Mouse (Mus musculus) frontal cortex, postnatal 25 days (tissue): ENCODE results near the gene Wdr41.

Experiments
- DNase-seq, 2 experiments: peaks; one replicate each; pipeline ENCODE4 v3.0.0; 2022; ENCODE audit warnings: low spot score in 2 of 2

Wdr41 gene

DNA sequence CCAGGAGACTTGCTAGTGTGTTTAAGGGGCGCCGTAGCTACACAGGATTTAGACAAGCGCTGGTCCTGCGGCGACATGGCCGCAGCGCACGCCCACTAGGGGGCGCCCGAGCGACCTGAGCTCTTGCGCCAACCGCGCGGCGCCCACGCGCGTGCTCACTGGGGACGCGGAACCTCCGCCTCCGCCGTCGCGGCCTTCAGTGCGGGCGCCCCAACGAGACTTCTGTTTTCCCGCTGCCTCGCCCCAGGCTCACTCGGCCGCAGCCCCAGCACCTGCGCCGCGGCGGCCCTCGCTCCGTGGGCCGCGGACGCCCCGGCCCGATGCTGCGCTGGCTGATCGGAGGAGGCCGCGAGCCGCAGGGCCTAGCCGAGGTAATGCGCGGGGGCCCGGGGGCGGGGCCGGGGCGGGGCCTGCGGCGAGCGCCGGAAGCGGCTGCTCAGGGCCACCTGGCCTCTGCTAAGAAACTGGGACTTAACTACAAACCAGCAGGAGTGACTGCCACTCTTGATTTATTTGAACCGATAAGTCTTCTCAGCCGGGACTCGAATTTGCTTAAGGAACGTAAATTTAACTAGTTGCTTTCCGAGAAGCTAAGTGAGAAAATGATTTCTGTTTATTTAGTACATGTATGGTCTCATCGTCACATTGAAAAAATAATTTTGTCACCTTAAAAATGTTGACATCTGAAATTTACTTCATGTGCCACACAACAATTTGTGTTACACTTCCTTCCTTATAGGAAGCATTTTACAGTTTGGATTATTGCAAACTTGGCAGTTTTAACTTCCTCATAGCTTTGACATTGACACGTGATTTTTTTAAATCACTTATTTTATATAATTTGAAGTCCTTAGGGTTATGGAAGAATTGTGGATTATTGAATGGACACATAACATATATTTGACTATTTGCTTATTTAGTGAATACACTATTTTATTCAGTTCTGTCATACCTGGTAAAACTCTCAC is at the start of gene Wdr41:
Wdr41 (plus strand) TSS at position 126 of the 968 bp plus-strand sequence.
- peak; percentile 87 for DNase-seq

DNA sequence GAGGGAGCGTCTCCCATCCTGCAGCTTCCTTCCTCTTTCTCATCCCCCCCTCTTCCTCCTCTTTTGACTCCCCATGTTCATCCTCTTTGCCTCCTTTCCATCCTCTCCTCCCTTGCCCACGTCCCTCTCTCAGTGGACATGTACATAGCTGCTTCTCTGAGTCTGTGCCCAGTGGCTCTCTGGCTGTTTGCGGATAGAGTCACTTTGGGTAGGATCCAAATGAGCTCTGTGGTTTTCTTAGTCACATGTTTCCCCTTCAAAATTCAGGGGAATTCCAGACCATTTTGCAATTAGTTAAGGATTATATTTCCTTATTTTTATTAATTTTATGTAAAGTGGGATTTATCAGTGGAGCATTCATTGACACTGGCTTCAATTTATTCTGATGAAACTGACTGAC is 48.1 kb upstream of the Wdr41 start:
- no peak for DNase-seq

DNA sequence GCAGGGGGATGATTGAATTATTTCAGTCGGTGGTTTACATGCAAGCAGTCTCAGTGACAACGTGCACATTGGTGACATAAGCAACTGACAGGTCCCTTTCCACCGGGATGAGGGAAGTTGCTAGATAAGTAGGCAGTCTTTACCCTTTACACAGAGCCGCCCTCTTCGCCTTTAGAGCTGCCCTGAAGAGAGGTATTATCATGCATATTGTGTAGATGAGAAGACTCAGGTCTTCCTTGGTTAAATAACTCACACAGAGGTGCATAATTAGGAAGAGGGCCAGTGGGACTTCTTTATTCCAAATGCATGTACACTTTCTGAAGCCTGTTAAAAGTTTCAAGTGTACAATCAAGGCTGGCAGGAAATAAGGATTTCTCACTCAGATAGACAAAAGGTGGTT is 37.7 kb upstream of the Wdr41 start:
- DNase-seq: no peak

DNA sequence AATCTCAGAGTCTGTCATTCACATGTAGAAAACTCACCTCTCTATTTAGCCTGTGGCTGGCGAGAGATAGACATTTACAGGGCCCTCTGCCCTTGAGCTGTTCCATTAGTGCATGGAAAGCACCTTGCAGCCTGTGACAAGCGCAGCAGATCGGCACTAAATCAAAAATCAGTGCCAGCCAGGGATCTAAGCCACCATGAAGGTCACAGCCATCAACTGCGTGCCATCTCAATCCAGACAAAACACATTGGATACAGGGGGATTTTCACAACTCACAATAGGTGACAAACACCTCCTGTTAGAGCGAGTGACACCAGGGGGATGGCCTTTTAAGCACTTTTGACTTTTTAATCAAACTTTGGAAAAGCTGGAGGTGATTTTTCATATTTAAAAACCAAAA is 36.0 kb upstream of the Wdr41 start:
- no peak for DNase-seq

DNA sequence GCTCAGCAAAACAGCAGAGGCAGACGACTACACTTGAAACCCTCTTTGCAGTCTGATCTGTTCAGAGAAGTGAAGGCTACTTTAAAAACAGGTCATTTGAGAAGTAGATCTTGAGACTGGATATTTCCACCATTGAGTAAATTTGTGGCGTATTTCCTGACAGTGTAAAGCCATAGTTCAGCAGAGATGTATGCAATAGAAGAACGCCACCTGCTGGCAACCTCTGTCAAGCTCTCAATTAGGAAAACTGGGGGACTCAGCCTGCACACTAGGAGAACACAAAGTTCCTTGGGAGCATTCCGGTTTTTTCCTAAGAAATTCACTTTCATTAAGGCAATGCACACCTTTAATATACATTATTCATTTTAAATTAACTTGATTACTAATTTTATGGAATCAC is 34.9 kb upstream of the Wdr41 start:
- peak; percentile 45 to 61 for DNase-seq

DNA sequence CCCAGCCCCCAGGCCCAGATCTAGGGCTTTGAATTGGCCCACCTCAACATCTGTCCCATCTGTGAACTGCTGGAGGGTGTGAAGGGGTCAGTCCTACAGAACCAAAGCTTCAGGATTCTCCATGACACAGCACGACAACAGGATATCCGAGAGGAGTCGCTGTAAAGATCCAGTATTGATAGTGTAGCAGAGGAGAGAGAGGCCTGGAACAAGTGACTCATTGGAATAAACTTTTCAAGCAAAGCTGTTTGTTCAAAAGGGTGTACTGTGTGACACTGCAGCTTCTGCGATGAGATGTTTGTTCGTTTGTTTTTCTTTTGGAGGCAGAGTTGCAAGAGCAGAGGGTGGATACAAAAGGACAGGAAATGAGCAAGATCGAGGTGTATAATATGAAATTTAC is 20.2 kb upstream of the Wdr41 start:
- no peak for DNase-seq

DNA sequence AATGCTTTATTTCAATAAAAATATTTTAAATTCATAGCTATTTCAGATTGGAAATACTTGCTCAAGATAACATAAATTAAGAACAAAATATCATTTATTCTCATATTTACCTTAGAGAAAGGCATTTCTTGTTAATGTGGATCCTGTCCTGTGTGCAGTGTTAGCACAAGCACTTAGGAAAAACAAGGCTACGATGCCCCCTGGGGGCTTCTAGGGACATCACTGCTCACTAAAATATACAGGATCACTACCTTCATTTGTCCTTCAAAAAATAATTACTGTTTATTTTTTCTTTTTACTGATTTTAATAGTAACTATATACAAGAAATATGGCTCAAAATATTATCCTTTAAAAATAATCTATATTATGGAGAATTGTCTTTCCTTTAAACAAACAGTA is 18.2 kb upstream of the Wdr41 start:
- DNase-seq: no peak

DNA sequence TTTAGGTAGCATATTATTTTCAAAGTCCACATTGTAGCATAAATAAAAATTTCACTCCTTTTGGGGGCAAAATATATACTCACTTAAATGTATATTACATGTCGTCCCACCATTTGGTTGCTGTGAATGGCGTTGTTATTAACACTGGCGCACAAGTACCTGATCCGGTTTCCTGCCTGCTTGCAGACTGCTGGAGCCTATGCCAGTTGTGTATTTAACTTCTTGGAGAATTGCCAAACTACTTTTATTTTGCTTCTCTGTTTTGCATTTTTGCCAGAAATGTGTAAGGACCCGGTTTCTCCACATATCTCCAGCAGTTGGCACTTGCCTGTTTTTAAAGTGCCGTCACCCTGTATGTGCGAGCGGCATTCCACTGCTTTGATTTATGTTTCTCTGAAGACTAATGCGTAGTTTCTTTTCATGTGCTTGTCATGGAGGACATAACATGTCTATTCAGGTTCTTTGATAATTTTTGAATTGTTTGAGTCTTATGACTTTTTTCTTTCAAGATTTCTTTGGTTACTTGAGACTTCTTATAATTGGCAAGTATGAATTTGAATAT is 6.1 kb upstream of the Wdr41 start:
- DNase-seq: no peak

DNA sequence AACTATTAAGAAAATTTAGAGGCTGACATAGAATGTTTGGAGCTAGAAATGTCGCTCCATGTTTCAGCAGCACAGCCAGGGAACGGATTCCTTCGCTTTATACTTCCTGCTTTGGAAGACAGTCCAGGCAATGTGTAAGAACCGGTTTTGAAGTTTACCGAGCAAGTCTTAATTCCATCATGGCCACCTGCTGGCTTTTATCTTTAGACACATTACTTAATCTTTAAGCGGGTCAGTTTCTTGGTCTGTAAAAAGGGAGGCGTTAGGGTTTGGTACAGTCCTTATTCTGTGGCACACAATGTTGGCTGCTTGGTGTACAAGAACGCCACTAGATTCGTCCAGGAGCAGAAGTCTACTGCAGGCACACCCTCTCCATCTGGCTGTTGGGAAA is 321 bp upstream of the Wdr41 start:
- DNase-seq: no peak

DNA sequence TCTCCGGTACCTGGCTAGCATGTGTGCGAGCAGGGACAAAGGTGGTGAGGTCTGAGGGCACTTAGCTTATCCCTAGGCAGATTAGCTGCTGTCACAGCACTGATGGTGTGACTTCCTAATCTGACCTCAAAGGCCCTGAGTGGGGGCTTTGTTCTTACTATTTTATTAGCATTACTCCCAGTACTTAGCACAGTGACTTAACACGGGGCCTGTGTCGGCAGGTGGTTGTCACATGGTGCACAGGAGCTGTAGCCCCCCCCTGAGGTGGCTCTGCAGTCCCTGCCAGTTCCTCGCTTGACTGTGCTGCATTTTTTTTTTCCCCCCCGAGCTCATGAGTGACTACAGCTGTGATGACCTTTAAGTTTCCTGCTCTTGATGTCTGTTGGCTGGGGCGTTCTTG is 2.9 kb downstream of the Wdr41 start:
- DNase-seq: no peak

DNA sequence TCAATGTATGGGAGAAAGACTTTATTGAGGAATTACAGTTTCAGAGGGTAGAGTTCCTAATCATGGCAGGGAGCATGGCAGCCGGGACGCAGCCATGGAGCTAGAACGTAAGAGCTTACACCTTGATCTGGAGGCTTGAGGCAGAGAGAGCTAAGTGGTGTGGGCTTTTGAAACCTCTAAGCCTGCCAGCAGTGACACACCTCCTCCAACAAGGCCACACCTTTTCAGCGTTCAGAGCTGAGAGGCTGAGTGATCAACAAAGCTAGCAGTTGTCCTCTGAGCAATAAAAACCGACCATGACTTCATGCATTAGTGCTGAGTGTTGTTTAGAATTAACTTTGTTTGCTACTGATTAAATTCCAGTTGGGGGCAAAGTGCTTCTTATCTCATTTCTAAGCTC is 14.4 kb downstream of the Wdr41 start:
- DNase-seq: no peak

DNA sequence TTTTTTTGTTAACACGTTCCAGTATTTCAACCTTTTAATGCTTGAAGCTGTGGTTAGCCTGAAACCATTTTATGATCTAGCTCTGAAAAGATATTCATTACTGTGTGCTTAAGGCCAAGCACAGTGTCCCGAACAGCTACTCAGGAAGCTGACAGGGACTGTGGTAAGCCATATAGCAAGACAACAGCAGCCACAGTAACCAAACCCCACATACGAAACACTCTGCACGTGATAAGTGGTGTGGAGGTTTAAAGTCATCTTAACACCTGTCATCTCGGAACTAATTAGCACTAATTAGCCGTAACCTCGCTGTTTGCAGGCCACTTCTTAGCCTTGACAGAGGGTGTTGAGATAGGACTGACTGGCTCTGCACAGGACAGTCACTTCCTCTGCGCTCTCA is 31.1 kb downstream of the Wdr41 start:
- DNase-seq: no peak

DNA sequence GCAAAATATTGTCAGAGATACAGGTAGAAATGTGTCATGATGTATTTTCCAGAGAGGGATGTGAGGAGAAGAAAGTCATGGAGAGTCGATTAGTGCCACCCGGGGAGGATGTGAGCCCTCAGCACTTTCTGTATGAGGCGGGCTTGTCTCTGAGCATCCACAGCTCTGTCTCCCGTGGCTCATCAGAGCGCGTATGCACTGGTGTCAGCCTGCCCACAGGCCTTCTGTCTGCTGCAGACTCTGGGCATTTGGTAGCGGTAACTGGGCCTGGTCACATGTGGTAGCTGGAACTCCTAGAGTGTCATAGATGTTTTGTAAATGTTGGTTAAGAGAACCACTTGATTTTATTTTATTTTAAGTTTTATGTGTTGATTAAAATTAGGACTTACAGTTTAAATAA is 33.1 kb downstream of the Wdr41 start:
- no peak for DNase-seq

DNA sequence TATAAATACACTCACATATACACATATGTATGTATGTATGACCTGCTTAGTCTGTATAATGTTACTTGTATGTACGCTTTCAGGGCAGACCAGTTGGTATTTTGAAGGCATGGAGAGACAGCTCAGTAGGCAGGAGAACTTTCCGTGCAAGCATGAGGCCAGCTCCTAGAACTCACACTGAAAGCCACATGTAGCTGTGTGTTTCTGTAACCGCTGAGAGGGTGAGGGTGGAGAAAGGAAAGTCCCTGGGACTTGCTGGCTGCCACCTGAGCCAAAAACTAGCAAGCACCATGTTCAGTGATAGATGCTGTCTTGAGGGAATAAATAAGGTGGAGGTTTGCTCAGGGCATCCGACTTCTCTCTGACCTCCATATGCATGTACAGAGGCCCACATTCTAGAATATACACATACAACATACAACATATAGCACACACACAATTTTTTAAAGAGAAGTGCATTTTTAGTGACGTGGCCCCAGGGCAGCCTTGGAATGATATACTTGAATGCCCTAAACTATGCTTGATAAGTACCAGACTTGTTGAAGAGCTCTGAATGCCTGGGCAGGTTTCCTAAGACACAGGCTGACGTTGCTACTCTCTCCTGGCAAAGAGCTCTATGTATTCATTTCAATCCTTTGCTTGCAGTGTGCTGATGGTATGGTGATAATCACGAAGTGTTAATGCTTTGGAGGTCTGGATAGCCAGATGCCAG is 35.6 kb downstream of the Wdr41 start:
- no peak for DNase-seq

DNA sequence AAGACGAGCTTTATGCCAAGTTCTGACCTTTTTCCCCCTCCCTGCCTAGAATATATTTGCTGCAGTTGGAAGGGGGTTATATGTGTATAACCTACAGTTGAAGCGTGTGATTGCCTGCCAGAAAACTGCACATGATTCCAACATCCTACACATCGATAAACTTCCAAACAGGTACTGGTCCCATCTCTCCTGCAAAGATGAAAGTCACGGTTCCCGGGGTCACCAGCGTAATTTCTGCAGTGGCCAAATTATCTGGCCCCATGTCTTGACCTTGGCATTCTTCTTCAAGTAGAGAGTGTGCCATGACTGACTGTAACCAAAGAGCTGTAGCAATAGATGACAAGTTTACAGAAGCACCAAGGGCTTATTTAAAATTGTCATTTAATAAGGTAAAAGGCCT is 41.1 kb downstream of the Wdr41 start:
- no peak for DNase-seq

DNA sequence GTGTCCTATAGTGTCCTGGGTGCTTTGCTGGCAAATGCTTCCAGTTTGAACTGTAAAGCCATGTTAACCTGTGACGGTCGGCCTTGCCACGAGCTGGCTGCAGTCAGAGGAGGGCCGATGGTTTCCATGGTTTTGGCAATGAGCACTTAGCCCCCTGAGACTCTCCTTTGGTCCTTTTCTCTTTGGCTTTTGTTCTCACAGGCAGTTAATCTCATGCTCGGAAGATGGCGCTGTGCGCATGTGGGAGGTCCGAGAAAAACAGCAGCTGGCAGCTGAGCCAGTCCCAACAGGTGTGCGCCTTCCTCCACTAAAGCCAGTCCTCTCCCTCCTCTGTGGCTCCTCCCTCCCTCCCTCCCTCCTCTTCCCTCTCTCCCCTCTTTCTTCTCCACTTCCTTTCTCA is 41.8 kb downstream of the Wdr41 start:
- DNase-seq: peak; percentile 57 to 68

DNA sequence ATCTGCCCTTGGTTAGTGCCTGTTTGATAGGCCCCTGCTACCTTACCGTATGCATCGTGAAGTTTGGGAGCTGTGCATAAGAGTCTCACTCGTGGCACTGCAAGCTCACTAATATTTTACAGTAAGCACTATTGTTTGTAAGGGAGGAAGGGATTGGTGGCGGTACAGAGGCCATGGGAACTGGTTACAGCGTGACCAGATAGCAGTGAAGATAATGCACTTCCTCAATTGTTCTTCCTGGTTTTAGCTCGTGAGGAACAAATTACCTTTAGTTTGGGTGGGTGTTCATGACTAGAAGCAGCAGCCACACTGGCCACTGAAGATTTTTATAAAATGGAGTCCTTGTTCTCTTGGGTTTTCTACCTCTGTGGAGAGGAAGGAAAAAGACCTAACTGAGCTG is 43.2 kb downstream of the Wdr41 start:
- DNase-seq: no peak

DNA sequence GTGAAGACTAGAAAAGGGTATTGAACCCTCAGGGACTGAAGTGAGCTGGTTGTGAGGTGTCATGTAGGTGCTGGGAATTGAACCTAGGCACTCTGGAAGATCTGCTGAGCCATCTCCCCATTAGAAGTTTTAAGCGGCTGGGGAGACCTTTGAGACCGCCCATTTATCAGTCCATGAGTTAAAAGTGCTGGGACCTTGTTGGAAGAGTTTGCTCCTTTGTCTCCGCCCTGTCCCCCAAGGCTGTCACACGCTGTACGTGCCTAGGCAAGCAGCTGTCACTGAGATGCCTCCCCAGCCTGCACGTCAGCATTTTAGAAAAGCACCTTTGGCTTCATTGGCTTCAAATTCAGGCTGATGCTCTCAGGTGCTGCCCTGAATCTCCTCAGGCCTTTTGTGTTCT is 44.1 kb downstream of the Wdr41 start:
- no peak for DNase-seq

DNA sequence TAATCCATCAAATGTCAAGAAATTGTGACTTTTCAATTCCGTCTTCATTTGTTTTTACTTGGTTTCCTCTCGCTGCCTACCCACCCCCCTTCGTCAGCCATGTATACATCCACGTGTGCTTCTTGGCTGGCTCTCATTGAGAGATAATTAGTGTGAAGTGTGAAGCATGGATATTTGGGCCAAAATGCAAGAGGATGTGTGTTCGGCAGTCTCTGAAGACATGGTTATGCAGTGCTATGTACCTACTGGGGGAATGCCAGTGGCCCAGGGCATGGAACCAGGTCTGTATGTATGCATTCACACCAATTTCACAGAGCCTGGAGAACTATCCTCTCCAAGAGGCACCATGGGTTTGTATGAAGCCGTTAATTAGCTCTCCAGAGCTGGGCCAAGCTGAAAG is 54.7 kb downstream of the Wdr41 start:
- DNase-seq: no peak

DNA sequence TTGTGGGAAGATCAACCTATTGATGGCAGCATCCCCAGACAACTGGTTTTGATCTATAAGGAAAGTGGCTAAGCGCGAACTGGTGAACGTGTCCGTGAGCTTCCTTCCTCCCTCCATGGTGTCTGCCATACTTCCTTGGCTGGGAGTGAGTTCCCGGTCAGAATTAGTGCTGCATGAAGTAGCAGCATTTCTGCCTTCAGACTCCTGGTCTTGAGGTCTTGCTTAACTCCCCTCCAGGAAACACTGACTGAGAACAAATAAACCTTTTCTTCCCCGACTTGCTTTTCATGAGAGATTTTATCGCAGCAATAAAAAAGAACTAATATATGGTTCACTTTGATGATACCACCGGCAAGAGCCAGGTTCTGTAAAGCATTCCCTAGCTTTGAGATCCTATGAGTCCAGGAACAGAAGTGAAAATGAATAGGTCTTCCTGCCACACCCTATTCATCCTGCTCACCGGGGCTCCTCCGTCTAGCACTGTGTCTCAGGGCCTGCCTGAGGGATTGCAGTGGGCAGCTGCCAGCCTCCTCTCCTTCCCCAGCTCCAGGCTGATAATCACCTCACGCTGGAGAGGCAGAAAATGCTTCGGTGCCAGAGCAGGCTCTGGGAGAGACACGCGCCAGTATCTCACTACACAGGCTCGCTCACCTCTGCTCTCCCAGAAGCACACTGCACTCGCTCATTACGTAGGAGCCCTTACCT is 56.1 kb downstream of the Wdr41 start:
- no peak for DNase-seq

DNA sequence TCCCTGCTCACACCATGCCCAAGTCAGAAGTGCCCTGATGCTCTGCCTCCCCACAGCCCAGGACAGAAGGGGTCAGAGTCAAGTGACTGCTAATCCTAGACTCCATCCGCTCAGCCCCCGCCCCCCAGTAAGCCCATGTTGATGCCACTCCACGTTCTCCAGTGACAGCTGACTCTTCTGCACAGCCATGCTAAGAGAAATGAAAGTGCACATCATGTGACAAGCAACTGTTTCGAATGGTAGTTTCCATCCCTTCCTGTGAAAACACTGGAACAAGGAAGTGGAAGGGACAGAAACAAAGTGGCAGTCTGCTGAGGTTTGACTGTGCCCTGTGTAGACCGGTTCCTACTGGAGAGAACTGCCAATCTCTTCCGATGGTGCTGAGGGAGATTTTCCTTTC is 56.8 kb downstream of the Wdr41 start:
- no peak for DNase-seq

DNA sequence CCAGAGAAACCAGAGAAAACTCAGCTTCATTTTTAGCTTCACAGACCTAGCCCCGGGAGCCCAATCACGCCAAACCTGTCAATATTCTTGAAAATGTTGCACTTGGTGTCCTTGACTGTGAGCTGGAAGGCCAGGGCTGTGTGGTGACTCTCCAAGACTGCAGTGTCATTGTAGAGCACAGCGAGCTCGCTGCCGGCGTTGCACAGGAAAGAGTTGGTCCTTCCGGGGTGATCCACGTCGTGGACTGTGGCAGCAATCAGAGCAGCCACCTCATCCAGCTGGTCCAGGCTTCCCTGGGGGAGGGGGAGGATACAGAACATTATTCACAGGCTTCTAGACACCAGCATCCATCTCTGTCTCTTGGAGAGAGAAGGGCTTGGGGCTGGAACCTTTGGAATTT is 58.0 kb downstream of the Wdr41 start:
- DNase-seq: no peak
